7 mouse cellular contexts compared by ENCODE assay signal in the genomic region with DNA sequence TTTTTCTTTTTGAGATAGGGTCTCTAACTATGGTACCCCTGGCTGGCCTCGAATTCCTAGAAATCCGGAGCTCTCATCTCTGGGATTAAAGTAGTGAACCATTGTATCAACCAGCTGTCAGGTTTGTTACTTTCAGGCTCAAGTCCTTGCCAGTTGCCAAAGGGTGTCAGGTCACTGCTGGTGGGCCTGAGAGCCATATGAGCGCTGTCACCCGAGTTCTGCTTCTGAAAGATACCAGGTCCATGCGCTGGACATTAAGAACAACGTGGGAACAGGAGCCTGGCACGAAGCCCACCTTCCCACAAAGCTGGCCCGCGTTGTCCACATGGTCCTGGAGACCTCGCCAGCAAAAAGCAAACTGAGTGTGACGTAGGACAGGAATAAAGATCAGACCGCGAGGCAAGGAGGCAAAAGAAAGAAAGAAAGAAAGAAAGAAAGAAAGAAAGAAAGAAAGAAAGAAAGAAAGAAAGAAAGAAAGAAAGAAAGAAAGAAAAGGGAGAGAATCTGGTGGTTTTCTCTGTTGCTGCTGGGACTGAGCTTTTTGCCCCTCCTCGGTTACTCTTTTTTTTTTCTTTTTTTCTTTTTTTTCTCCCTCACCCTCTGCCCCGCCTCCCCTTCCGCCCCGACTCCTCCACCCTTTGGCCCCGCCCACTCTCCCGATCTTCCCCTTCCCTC. TPM values are rescaled to one million over a fixed set of nuclear protein-coding genes. Genes with fewer than 3 reads are reported as not detected.
A peak's percentile ranks its signal among the peaks of the same experiment; 100 is the strongest.
DNase-seq lines count a peak whose midpoint lies in the region; ATAC-seq and TF ChIP-seq lines count a peak whose summit lies in the region.

No protein-coding gene starts in this region.

- intact Hi-C loops in gastrocnemius, adult 2 months (cut with DNase I) = no loop called here
- intact Hi-C loops in left cerebral cortex, postnatal 25 days (cut with DNase I) = loop anchor here (5.0 kb wide), 1 partner anchor 71 kb away; a partner anchor contains a TSS

- ATAC-seq in hindbrain, embryonic 16.5 days = no peak

- H3K36me3 ChIP-seq in hindbrain, embryonic 16.5 days (ENCODE audit: control insufficient read depth, insufficient read depth, low read length) = peaks cover 24% of the 10 kb centered on the region

- no peaks in the 10 kb centered on the region for H3K27me3 ChIP-seq in hindbrain, embryonic 16.5 days (replicated peaks; ENCODE audit: control insufficient read depth, insufficient read depth, low read length)

- H3K4me1 ChIP-seq in hindbrain, embryonic 16.5 days (ENCODE audit: control insufficient read depth, insufficient read depth, low read depth, low read length) = peaks cover 21% of the 10 kb centered on the region

- no peak for TF ChIP-seq CTCF in gastrocnemius, adult 2 months (IDR thresholded peaks at IDR 0.05)

- H3K9me3 ChIP-seq in hindbrain, embryonic 16.5 days (ENCODE audit: control insufficient read depth, low read length) = no peaks in the 10 kb centered on the region

- peak overlapping the region; percentile 96 for H3K27ac ChIP-seq in gastrocnemius, adult 2 months
- H3K27ac ChIP-seq in hindbrain, embryonic 16.5 days (ENCODE audit: low read depth, low read length) = peak overlapping the region; percentile 93

- peak; percentile 64 for DNase-seq in adrenal gland, adult 2 months
- DNase-seq in cerebellum, postnatal 36 days = peak; percentile 59 to 63
- peak; percentile 75 for DNase-seq in gastrocnemius, adult 2 months
- DNase-seq in left cerebral cortex, postnatal 25 days (ENCODE audit: low spot score in 2 of 2) = peak; percentile 32 to 40
- peak; percentile 61 for DNase-seq in mesoderm, embryonic 11.5 days (ENCODE audit: low read depth, low spot score)
- DNase-seq in spleen, postnatal 10 days (ENCODE audit: low spot score in 2 of 2) = peak; percentile 36 to 49

- peak overlapping the region; percentile 76 for H3K4me3 ChIP-seq in gastrocnemius, adult 2 months
- H3K4me3 ChIP-seq in hindbrain, embryonic 16.5 days (ENCODE audit: low read length) = peak overlapping the region; percentile 88

- peak overlapping the region; percentile 91 for H3K4me2 ChIP-seq in hindbrain, embryonic 16.5 days (ENCODE audit: low read length)

- H3K9ac ChIP-seq in hindbrain, embryonic 16.5 days (ENCODE audit: low read depth, low read length) = peak overlapping the region; percentile 51

- WGBS in hindbrain, embryonic 16.5 days = 4% methylated on average over 19 of the region's 19 CpGs

RNA-seq across cellular contexts. Expression of a gene that starts 0.7 kb away (rescaled TPM):
- total RNA-seq in adrenal gland, adult 2 months (2021) = 100 to 1,000 TPM; 184 to 322 TPM
- polyA plus RNA-seq in adrenal gland, adult 2 months (2012; rRNA removed) = 297 and 390 TPM in 2 replicates
- 10 to 100 TPM; 16.4 to 21.5 TPM for total RNA-seq in gastrocnemius, adult 2 months (2021)
- 80.0 and 88.9 TPM in 2 replicates for polyA plus RNA-seq in hindbrain, embryonic 16.5 days (2015; fragmentation: Nextera tagmentation; extraction: Ambion mirVana)
- 10 to 100 TPM; 58.8 to 61.7 TPM for total RNA-seq in left cerebral cortex, postnatal 25 days (2021)

RNA-seq across cellular contexts. Expression of a gene that starts 38.4 kb away (rescaled TPM):
- 10 to 100 TPM; 33.6 to 35.9 TPM for total RNA-seq in adrenal gland, adult 2 months (2021)
- polyA plus RNA-seq in adrenal gland, adult 2 months (2012; rRNA removed) = 17.5 and 29.6 TPM in 2 replicates
- 1 to 10 TPM; 3.3 to 5.7 TPM for total RNA-seq in gastrocnemius, adult 2 months (2021)
- polyA plus RNA-seq in hindbrain, embryonic 16.5 days (2015; fragmentation: Nextera tagmentation; extraction: Ambion mirVana) = 12.3 and 16.4 TPM in 2 replicates
- total RNA-seq in left cerebral cortex, postnatal 25 days (2021) = 10 to 100 TPM; 49.9 to 51.5 TPM

Comparison
In these comparisons a context has a peak if more than half of its experiments do, and no peak if none do; other contexts are left out.
1. RNA of a gene that starts 38.4 kb away (total RNA-seq): 49.9 to 51.5 TPM in left cerebral cortex, postnatal 25 days and 33.6 to 35.9 TPM in adrenal gland, adult 2 months; 3.3 to 5.7 TPM in gastrocnemius, adult 2 months; every median in the first group is over 4 times any median in the second.
2. Peak in every context shown above with its lines, with median percentiles within 50 percentile points of each other: DNase-seq.